Mouse (Mus musculus): ENCODE data around the gene Gcn1l1. TPM values are rescaled to one million over a fixed set of nuclear protein-coding genes. Genes with fewer than 3 reads are reported as not detected.

The Gcn1l1 gene
- total RNA-seq, 2 experiments from 2014 or later = 65.8 to 79.7 TPM

DNA sequence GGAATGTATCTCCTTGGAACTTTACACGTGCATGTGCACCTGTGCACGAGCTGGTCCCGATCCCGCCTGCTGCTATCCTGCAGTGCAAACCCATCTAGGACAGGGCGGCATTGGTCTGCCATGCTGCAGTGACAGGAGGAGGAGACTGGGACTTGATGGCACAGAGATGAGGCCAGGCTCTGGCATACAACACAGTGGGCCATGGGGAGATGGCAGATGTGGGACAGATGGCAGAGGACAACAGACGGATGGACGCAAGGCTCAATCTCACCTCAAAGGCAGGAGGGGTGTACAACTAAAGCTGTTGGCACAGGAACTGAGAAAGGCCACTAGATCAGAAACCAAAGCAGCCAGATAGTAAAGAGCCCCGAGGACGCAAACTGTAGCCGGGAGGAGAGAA, 85.8 kb downstream of the Gcn1l1 start:
- DNase-seq (ENCODE audit: extremely low spot score in 1 of 2, low spot score in 1 of 2) = no peak

- no peak for DNase-seq (ENCODE audit: extremely low spot score in 1 of 2, low spot score in 1 of 2)
These were observed 86.8 kb downstream of the Gcn1l1 start for GRCm38 (mm10) chr5:115651821-115652220.

DNA sequence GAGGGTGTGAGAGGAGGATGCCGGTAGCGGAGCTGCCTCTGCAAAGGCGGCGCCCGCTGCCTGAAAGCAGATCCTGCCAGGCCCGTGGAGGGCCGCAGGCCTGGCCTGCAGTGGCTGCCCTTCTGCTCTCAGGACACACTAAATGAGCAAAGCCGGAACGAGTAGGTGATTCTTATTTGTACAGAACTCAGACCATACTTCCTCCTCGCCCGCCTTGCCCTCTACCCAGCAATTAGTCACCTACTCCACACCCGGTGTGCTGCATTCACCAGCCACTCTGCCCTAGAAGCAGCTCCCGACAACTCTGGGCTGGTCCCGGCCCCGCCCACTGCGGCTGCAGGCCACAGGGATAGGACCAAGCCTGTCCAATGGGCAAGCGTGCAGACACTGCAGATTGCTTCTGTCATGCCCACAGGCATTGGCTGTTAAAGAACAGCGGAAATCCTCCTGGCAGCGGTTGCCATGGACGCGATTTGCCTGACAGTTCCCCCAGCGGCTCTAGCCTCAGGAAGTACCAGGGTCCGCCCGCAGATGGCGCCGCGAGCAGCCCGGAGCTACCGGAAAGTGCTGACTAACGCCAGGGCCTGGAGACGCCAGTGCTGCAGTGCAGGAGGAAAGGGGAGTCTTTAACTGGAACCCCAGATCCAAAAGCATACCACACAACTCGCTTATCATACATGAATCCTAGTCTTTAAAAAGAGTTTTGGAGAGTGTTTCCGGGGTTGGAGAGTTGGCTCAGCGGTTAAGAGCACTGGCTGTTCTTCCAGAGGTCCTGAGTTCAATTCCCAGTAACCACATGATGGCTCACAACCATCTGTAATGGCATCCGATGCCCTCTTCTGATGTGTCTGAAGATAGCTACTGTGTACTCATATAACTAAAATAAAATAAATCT, 87.9 kb downstream of the Gcn1l1 start:
- peak; percentile 100 for DNase-seq (ENCODE audit: extremely low spot score in 1 of 2, low spot score in 1 of 2)

DNA sequence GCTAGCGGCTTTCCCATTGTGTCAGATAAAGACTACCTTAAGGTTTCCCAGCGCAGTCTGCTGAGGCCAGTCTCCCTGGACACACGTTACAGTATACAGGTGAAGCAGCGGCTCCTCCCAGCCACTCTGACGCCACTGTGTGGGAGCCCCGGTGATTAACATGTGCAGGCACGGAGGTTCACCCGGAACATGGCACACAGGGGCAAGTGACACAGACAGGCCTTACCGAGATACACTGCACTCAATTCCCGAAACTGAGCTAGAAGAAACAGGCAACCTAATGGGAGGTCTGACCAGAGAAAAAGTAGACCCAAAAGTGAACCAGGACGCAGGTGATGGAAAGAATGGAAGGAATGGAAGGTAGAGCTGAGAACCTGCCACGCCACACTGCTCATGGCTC, 88.7 kb downstream of the Gcn1l1 start:
- DNase-seq (ENCODE audit: extremely low spot score in 1 of 2, low spot score in 1 of 2) = no peak

DNA sequence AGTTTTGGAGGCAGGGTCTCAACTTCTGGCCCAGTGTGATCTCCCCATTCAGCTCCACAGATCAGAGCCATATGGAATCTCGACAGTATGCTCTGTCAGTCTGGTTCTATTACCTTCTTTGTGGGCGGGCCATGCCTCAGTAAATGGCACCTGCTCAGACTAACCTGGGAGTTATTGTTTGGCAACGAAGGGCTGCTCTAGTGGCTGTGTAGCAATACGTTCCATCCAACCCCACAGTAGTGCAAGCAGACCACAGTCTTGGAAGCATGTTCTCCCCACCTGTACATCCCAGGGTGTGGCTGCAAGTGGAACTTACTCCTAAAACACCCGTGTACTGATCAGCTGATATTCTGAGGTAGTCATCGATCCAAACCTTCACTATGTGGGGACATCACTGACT, 91.6 kb downstream of the Gcn1l1 start:
- no peak for DNase-seq (ENCODE audit: extremely low spot score in 1 of 2, low spot score in 1 of 2)

- no peak for DNase-seq (ENCODE audit: extremely low spot score in 1 of 2, low spot score in 1 of 2)
These were observed 92.2 kb downstream of the Gcn1l1 start for GRCm38 (mm10) chr5:115657234-115657633.

DNA sequence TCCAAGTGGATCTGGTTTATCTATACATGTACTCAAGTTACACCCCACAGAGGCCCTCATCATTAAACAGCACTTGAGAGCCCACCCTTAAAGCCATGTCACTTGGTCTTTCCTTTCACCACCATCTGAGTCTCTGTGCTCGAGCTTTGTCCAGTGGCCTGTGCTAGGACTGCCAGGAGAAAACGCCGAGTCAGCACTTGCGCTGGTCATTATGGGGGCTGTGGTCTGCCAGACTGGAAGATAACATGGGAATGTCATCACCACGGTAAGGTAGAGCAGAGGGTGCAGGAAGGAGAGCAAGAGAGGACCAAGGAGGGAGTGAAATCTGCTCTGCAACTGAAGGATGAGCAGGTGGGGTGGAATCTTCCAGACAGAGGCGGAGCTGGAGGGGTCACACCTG, 93.3 kb downstream of the Gcn1l1 start:
- no peak for DNase-seq (ENCODE audit: extremely low spot score in 1 of 2, low spot score in 1 of 2)

DNA sequence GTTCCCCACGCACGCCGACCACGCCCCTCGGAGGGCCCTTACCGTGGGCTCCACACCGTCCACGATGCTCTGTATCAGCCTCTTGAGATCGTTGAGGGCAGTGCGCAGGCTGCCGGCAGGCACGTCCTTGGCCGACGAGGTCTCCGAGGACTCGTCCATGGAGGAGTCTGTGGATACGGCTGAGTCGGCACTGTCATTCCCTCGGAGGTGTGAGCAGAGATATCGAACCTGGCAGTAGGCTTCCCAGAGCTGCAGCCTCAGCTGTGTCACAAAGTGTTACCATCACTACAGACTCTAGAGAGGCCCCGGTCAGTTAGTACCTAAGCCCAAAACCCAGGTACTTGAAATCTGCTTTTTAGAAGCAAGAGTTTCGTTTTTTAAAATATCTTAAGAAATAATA, 97.6 kb downstream of the Gcn1l1 start:
- DNase-seq (ENCODE audit: extremely low spot score in 1 of 2, low spot score in 1 of 2) = no peak

DNA sequence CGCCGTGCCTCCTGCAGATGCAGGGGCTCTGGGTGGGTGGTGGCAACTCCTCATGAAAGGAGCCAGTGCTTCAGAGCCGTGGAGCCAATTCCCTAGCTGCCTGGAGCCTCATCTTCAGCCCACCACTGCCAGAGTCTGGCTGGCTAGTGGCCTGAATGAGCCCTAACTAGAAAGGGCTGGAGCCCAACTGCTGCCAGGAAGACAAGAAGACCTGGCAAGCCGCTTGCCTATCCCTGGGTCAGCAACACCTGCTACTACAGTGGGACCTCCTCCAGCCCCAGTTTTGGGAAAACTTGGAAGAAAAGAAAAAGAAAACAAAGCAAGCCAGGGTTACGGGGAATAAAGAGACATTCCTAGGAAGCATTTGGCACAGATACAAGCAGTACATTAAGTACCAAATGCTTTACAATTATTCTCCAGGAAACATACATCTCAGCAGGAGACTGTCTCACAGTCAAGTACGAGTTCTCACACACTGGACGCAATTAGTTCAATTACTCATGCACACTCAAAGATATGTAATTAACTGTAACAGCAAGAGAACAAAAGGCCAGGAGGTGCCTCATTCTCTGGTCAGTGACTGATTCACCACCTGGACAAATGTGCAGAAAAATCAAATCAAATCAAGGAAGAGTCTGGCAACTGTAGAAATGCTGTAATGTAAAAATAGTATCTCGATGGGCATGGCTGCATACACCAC, 101.5 kb downstream of the Gcn1l1 start:
- no peak for DNase-seq (ENCODE audit: extremely low spot score in 1 of 2, low spot score in 1 of 2)

DNA sequence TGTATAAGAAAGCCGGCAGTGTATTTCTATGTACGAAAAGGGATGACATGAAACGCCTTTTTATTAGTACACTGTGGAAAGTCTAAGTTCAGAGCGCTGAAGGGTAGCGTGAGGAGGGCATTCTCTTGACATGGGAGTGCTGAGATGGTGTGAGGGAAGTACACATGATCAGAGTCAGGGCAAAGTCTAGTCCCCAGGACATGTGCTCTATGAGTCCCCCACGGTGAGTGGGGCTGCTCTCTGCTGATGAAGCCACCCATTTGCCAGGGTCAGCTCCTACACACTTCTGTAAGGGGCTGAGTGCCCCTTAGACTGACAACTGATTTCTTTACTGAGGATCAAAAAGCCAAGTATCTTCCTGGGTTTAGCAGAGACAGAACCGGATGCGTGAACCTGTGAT, 102.2 kb downstream of the Gcn1l1 start:
- no peak for DNase-seq (ENCODE audit: extremely low spot score in 1 of 2, low spot score in 1 of 2)

DNA sequence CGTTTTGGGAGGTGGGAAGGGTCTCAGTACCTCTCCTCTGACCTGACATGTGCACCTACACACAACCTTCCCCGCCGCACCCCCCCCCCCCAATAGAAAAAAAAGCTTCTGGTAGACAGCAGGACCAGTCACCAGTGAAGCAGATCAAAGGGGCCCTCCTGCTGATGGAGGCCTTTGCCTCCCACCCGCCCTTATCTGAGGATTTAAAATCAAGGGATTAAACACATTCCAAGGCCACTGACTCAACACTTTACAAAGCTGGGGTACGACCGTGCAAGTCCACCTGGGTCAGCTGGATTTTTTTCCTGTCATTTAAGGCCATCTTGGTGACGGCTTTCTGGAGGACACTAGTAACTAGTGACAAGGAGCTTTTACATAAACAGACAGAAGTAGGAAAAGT, 102.8 kb downstream of the Gcn1l1 start:
- no peak for DNase-seq (ENCODE audit: extremely low spot score in 1 of 2, low spot score in 1 of 2)

DNA sequence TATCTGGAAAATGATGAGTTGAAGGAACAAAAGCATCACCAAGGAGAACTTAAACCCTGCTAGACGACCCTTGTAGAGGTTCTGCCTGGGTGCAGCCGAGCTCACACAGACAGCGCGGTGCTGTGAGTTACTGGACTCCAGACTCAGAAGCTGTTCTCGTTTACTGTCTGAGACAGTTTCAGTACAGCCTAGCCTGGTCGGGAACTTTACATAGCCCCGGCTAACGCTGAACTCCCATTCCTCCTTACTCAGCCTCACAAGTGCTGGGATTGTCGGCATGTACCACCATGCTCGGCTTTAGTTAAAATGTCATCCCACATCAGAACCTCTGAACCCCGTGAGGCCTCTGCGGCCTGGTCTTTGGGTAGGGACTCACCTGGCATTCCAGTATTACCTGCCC, 103.9 kb downstream of the Gcn1l1 start:
- no peak for DNase-seq (ENCODE audit: extremely low spot score in 1 of 2, low spot score in 1 of 2)

DNA sequence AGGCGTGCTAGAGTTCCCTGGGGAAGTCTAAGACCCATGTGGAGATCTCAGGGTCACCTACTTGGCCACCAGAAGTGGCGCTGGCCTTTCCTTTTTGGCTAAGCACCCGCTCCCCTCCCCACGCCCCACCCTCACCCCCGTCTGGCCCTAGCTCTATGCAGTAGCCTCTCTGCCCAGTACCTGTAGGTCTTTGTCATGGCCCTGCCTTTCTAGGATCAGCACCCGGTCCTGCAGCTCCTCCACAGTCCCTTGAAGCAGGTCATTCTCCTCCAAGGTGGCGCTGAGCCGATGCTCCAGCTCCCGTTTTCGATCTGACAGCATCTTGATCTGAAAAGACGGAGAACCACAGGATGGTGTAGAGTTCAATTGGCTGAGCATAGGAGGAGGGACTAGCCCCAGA, 104.9 kb downstream of the Gcn1l1 start:
- no peak for DNase-seq (ENCODE audit: extremely low spot score in 1 of 2, low spot score in 1 of 2)

- DNase-seq (ENCODE audit: extremely low spot score in 1 of 2, low spot score in 1 of 2) = no peak
These were observed 105.4 kb downstream of the Gcn1l1 start for GRCm38 (mm10) chr5:115670406-115670805.

DNA sequence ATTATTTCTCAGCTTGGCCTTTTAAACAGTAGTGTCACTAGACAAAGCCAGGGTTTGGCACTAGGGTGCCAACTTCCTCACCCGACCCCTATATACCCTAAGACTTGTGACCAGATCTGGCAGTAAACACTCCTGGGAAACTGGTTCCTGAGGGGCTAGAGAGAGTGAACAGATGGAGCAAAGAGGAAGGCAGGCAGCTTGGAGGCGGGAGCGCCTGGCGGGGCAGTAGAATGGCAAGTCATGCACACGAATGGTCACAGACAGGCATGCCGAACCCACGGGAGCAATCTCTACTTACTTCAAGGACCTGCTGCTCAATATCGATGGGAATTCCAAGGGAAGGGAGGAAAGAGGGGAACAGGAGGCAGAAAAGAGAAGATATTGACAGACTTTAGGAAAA, 106.8 kb downstream of the Gcn1l1 start:
- DNase-seq (ENCODE audit: extremely low spot score in 1 of 2, low spot score in 1 of 2) = no peak

Small RNAs within 50 kb of the gene (microRNA-seq; reads per million reads assigned to microRNA genes)
- gene Mir7029 = 0.92 to 1.2 reads per million in 2 experiments
- gene Mir7030 = 0.20 to 0.92 reads per million in 2 experiments

Other genes with a start within 250 kb of the Gcn1l1 start
- 10 to 100 TPM; 79.8 to 90.6 TPM for gene Srsf9, start 238.1 kb upstream of the Gcn1l1 start, total RNA-seq (2021)
- 10 to 100 TPM; 21.5 to 24.4 TPM for gene Gatc, start 224.1 kb upstream of the Gcn1l1 start, total RNA-seq (2021)
- gene Triap1, start 224.0 kb upstream of the Gcn1l1 start, total RNA-seq (2021) = 10 to 100 TPM; 22.9 to 28.6 TPM
- gene Cox6a1, start 216.3 kb upstream of the Gcn1l1 start, total RNA-seq (2021) = 100 to 1,000 TPM; 814 to 862 TPM
- 10 to 100 TPM; 52.5 to 57.1 TPM for gene Msi1, start 135.7 kb upstream of the Gcn1l1 start, total RNA-seq (2021)
- not detected for gene Pla2g1b, start 99.0 kb upstream of the Gcn1l1 start, total RNA-seq (2021)
- gene Sirt4, start 80.5 kb upstream of the Gcn1l1 start, total RNA-seq (2021) = 10 to 100 TPM; 27.6 to 39.7 TPM
- 10 to 100 TPM; 30.9 to 41.9 TPM for gene Pxn, start 58.6 kb upstream of the Gcn1l1 start, total RNA-seq (2021)
- 100 to 1,000 TPM; 251 to 264 TPM for gene Rplp0, start 5.8 kb upstream of the Gcn1l1 start, total RNA-seq (2021)
- gene Rab35, start 66.7 kb downstream of the Gcn1l1 start, total RNA-seq (2021) = 10 to 100 TPM; 87.5 to 96.9 TPM
- 100 to 1,000 TPM; 117 to 122 TPM for gene Bicdl1, start 166.4 kb downstream of the Gcn1l1 start, total RNA-seq (2021)